Mouse (Mus musculus) embryonic facial prominence, embryonic 10.5 days (tissue): Measurements from ENCODE around the gene Psmd5. TPM values are rescaled to one million over a fixed set of nuclear protein-coding genes. Genes with fewer than 3 reads are reported as not detected.
"Not testable (repeated sequence)": the region's sequence is repeated elsewhere in the genome, so short reads cannot be mapped to it uniquely, and the experiment has no call there.

Experiments used
- DNase-seq: peaks from one replicate; pipeline ENCODE4 v3.0.0-alpha.2; 2017; ENCODE audit warnings: low spot score
- H3K27ac ChIP-seq: fragments of 300-500 bp; sonication (generic); replicated peaks from 2 replicates; pipeline ENCODE4 v1.5.1; 2016; ENCODE audit warnings: mild to moderate bottlenecking
- H3K27me3 ChIP-seq: fragments of 300-500 bp; sonication (generic); replicated peaks from 2 replicates; pipeline ENCODE4 v1.6.1; 2016; ENCODE audit warnings: low read depth, mild to moderate bottlenecking; ENCODE audit not compliant: poor library complexity, severe bottlenecking
- H3K36me3 ChIP-seq: fragments of 300-500 bp; sonication (generic); replicated peaks from 2 replicates; pipeline ENCODE4 v1.6.1; 2016; ENCODE audit warnings: mild to moderate bottlenecking, moderate library complexity
- H3K4me1 ChIP-seq: fragments of 300-500 bp; sonication (generic); 2 replicates; pipeline ENCODE4 v1.6.1; 2016
- H3K4me3 ChIP-seq: fragments of 300-500 bp; sonication (generic); 2 replicates; pipeline ENCODE4 v1.5.1; 2016; ENCODE audit warnings: mild to moderate bottlenecking, moderate library complexity
- H3K9me3 ChIP-seq: fragments of 300-500 bp; sonication (generic); 2 replicates; pipeline ENCODE4 v1.6.1; 2016; ENCODE audit warnings: mild to moderate bottlenecking
- WGBS: fragments of 180-500 bp; shearing (Covaris S2); methylation state at CpG from one replicate; pipeline ENCODE4 v1.1.7; 2016; 5-methylcytosine and 5-hydroxymethylcytosine counted together
- polyA plus RNA-seq: library from polyadenylated mRNA; unstranded; fragments of >200 nt; fragmentation: Nextera tagmentation; extraction: Ambion mirVana; gene quantifications from 2 replicates; pipeline ENCODE4 v1.2.1, GENCODE M21; 2016

The Psmd5 gene
- polyA plus RNA-seq, 1 experiment from 2014 or later, result 127 TPM

DNA sequence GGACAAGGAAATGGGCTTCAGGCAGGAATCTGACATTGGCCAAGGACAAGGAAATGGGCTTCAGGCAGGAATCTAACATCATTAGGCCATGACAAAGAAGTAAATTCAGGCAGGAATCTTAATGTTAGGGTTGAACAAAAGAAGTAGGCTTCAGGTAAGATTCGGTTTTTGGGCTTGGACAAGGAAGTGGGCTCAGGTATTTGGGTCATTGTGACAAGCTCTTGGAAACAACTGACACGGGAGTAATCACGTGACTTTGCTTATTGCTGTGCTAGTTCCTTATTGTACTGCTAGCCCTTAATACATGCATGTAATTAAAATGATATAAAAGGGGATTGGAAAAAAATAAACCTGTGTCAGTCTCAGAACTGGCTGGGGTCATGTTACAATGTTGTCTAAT lies 39.1 kb downstream of the Psmd5 start:
- DNase-seq, result no peak
- Histone ChIP-seq H3K27me3 (no peaks in the 10 kb centered on the region), H3K9me3 (no peaks in the 10 kb centered on the region), H3K36me3 (no peaks in the 10 kb centered on the region), H3K27ac (no peak overlapping the region), H3K4me3 (no peak overlapping the region), H3K4me1 (no peaks in the 10 kb centered on the region)
- 76% methylated on average over 3 of the region's 3 CpGs for WGBS

DNA sequence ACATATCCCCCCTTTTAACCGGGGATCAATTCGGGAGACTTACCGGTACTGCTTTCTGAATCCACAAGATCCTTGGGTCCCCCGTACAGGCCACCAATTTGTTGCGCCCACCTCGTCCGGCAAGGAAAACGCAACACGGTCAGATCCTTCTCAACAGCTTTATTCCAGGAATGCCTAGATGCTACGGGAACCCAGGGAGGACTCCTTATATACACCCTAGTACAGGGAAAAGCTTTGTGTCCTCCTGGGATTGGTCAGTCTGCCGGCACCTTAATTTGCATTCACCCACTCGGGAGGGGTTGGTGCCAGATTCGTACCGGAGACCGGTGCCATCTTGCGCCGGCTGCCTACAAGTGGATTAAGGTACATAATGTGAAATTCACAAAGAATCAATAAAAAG lies 41.1 kb downstream of the Psmd5 start:
- WGBS, result 88% methylated on average over 17 of the region's 17 CpGs

DNA sequence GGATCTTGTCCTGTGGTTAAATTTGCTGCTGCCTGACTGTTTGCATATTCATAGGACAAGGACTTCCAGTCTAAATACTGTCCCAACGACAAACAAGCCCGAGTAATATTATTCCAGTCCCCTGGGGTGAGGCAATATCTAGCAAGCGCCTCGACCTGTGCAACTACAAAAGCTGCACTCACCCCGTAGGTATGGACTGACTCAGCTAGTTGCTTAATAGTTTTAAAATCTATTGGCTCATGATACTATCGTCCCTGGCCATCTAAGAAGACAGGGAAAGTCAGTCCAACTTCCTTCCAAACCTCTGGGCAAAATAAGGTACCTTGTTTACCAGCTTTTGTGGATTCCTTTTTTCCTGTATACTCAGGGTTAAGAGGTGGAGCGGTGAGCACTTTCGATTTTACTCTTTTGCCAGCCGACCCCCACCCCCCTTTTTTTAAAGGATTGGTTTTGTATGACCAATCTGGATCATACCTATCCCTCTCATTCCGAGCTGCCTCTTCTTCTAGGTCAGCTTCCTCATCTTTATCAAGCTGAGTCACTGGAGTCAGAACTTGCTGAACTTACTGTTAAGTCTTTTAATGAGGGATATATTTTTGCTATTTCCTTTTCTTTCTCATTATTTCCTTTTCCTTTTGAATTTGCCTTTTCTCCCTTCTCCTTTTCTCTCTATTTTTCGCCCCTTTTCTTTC lies 41.9 kb downstream of the Psmd5 start, which contains the start of gene Gm34653:
TSS of gene Gm34653 (plus strand) at position 242 of the 692 bp plus-strand sequence.
- H3K36me3 ChIP-seq, H3K4me3 ChIP-seq, H3K4me1 ChIP-seq, H3K9me3 ChIP-seq, H3K27me3 ChIP-seq, DNase-seq, H3K27ac ChIP-seq: not testable (repeated sequence)
- WGBS, result 74% methylated on average over 11 of the region's 11 CpGs

More for the DNA sequence above, 41.1 kb downstream of the Psmd5 start:
- Histone ChIP-seq H3K27ac (no peak overlapping the region), H3K9me3 (peaks cover 8% of the 10 kb centered on the region; the same call in 1 of the 2 replicates), H3K27me3 (no peaks in the 10 kb centered on the region), H3K4me1 (no peaks in the 10 kb centered on the region), H3K36me3 (no peaks in the 10 kb centered on the region), H3K4me3 (no peak overlapping the region)
- no peak for DNase-seq

DNA sequence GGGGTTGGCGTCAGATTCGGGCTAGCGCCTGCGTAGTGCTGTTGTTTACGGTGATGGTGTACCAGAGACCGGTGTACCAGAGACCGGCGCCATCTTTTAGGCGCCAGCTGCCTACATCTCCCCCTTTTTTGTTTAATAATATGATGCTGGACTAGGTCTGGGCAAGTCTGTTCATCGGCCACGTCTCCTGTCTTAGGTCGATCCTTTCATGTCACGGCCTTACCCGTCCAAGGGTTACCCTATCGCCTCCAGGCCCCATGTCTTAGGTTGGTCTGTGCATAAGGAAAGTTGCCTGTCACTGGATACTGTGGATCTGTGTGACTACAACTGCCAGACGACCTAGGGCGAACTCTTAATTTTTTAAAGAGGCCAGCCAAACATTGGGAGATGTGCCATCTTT lies 44.7 kb downstream of the Psmd5 start:
- DNase-seq, H3K4me3 ChIP-seq, H3K4me1 ChIP-seq, H3K27ac ChIP-seq, H3K27me3 ChIP-seq, H3K36me3 ChIP-seq, H3K9me3 ChIP-seq: not testable (repeated sequence)
- 96% methylated on average over 17 of the region's 17 CpGs for WGBS

DNA sequence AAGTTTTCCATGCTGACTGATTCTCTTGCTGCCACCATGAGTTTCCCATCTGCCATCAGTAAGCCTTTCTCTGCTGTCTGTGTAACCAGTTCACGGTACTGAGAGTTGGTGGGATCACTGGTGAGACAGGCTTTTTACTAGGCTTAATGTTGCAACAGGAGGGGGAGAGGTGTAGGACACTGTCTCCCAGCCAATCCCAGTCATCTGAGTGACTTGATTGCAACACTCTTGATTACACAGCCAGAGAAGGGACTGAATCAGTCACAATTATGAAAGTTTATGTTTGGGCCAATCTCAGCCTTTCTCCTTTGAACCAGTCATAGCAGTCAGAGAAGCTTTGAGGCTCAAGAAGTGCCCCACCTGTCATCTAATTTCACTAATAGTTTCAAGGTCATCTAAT lies 46.7 kb downstream of the Psmd5 start:
- 86% methylated on average over 1 of the region's 1 CpGs for WGBS
- peaks cover 4% of the 10 kb centered on the region; the same call in 1 of the 2 replicates for H3K36me3 ChIP-seq
- H3K27me3 ChIP-seq, result no peaks in the 10 kb centered on the region
- no peak overlapping the region for H3K4me3 ChIP-seq
- peaks cover 18% of the 10 kb centered on the region for H3K4me1 ChIP-seq
- H3K27ac ChIP-seq, result no peak overlapping the region
- no peak for DNase-seq
- H3K9me3 ChIP-seq, result peaks cover 8% of the 10 kb centered on the region; the same call in 1 of the 2 replicates

DNA sequence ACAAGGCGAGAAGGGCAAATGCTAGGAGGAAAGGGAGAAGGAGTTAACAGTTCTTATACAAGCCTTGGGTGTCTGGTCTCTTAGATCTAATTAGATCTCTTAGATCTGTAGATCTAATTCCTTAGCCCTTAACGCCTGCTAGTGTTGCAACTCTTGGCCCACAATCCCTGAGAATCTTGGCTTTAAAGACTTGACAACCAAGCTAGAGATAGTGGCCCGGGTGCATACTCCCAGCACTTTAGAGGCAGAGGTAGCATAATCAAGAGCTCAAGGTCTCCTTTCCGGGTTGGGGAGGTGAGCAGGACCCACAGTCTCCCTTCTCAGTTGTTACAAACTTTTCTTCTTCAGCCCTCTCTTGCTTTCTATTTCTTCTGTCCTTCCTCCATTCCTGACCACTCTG lies 47.2 kb downstream of the Psmd5 start:
- H3K4me3 ChIP-seq, result no peak overlapping the region
- peaks cover 18% of the 10 kb centered on the region for H3K4me1 ChIP-seq
- H3K36me3 ChIP-seq, result peaks cover 6% of the 10 kb centered on the region
- 93% methylated on average over 4 of the region's 4 CpGs for WGBS
- no peak for DNase-seq
- peaks cover 8% of the 10 kb centered on the region; the same call in 1 of the 2 replicates for H3K9me3 ChIP-seq
- no peaks in the 10 kb centered on the region for H3K27me3 ChIP-seq
- no peak overlapping the region for H3K27ac ChIP-seq

DNA sequence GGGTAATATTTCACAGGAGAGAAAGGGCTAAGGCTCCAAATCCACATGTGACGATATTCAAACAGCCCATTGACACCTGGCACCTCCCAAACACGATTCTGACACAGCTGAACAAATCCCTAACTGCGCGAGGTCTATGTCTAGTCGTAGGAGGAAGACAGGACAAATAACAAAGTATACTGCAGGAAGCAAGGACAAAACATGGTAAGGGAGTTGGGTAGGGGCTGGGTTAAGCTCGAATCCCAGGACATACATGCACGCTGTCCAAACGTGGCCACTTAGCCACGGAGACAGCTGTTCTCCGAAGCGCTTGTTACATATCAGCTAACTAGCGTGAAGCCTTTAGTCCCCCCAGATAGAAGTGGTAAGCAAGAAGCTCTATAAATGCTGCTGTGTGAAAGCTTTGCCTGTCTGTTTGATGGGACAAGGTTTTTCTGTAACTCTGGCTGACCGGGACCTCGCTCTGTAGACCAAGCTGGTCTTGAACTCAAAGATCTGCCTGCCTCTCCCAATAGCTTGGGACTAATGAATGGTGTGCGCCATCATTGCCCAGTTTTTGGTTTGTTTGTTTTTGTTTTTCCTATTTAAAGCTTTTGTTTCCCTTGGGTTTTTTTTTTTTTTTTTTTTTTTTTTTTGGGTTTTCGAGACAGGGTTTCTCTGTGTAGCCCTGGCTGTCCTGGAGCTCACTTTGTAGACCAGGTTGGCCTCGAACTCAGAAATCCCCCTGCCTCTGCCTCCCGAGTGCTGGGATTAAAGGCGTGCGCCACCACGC lies 48.1 kb downstream of the Psmd5 start:
- 37% methylated on average over 20 of the region's 21 CpGs for WGBS
- peak overlapping the region; percentile 88 for H3K27ac ChIP-seq
- H3K27me3 ChIP-seq, result no peaks in the 10 kb centered on the region
- peaks cover 15% of the 10 kb centered on the region for H3K36me3 ChIP-seq
- peak overlapping the region; percentile 85 for H3K4me3 ChIP-seq
- DNase-seq, result peak; percentile 27
- H3K9me3 ChIP-seq, result peaks cover 8% of the 10 kb centered on the region; the same call in 1 of the 2 replicates
- H3K4me1 ChIP-seq, result peaks cover 18% of the 10 kb centered on the region

DNA sequence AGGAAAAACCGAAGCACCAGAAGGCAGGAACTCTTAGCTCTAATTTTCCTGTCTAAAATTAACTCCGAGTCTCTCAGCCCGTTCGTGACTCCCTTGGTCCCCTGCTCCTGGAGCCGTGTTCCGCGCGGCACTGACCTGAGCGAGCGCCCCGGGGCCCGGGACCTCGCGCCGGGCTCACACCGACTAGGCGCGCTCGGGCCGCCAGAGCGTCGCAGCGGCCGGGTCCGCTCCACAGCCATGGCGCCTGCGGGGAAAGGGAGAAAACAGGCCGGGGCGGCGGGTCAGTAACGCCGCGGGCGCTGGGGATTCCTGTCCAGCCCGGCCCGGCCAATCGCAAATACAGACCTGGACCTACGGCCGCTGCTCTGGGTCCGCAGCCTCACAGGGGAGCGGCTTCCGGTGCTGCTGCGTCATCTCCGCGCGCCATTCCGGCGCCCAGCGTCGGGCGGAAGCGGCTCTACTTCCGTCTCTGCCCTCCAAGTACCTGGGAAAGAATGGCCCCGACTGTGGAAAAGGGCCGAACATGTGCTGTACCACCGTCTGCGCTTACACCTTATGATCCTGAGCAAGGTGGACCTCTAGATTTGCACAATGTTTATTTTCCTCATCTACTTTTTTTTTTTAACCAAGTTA lies 48.8 kb downstream of the Psmd5 start, which contains the start of gene Fbxw2:
TSS of gene Fbxw2 (minus strand) at position 485 of the 633 bp plus-strand sequence.
- Histone ChIP-seq H3K27ac (peak within 1 kb of the TSS; percentile 88), H3K4me3 (peak within 1 kb of the TSS; percentile 85), H3K27me3 (no peaks in the 10 kb centered on the region), H3K36me3 (peaks cover 20% of the 10 kb centered on the region), H3K4me1 (peaks cover 18% of the 10 kb centered on the region), H3K9me3 (peaks cover 8% of the 10 kb centered on the region; the same call in 1 of the 2 replicates)
- WGBS, result under 1% methylated on average over 57 of the region's 57 CpGs
- DNase-seq, result peak; percentile 96

DNA sequence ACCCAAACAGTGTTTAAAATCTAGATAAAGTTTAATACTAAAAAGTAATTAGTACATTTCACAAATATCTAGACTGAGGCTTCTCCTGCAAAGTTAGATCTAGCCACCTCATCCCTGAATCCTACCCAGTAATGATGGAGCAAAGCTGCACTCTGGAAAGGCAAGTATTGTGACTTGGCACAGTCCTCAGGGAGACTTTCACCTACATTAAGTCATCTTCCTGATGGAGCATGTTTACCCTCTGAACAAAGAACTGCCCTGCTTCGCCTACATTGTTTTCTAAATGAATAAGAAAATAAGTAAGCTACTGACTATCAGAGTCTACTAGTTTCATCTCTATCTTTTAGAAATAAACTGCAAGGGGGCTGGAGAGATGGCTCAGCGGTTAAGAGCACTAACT lies 56.3 kb downstream of the Psmd5 start:
- DNase-seq, result no peak
- Histone ChIP-seq H3K4me1 (no peaks in the 10 kb centered on the region), H3K27me3 (no peaks in the 10 kb centered on the region), H3K4me3 (no peak overlapping the region), H3K27ac (no peak overlapping the region), H3K9me3 (no peaks in the 10 kb centered on the region), H3K36me3 (peaks cover 84% of the 10 kb centered on the region)
- 91% methylated on average over 2 of the region's 2 CpGs for WGBS

DNA sequence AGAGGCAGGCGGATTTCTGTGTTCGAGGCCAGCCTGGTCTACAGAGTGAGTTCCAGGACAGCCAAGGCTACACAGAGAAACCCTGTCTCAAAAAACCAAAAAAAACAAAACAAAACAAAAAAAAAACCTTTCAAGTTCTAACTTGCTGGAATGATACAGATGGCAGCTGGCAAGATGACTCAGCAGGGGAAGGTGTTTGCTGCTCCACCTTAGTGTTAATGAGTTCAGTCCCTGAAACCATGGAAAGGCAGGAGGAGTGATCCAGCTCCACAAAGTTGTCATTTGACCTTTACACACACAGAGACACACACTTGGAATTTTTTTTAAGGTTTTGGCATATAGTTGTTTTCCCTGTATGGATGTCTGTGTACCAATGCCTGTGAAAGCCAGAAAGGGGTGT lies 58.9 kb downstream of the Psmd5 start:
- not testable (repeated sequence) for H3K27me3 ChIP-seq, H3K4me1 ChIP-seq, H3K27ac ChIP-seq, H3K9me3 ChIP-seq, DNase-seq, H3K4me3 ChIP-seq
- peaks cover 93% of the 10 kb centered on the region for H3K36me3 ChIP-seq
- 93% methylated on average over 2 of the region's 2 CpGs for WGBS

DNA sequence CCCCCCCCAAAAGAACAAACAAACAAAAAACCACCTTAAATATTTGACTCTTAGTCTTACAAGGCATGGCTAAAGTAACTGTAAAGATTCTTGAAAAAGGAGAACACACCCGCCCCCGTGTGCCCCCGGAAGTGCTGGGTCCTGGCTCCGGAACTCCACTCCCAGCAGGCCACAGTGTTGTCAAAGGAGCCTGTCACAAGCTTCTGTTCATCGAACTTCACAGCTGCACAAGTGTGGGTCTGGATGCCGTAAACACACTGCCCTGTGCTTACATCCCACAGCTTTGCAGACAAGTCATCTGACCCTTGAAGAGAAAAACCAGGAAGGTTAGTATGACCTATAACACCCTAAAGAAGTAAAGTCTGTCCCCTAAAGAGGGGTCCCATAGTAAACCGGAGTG lies 62.1 kb downstream of the Psmd5 start:
- Histone ChIP-seq H3K27me3 (no peaks in the 10 kb centered on the region), H3K9me3 (no peaks in the 10 kb centered on the region), H3K27ac (no peak overlapping the region), H3K36me3 (peaks cover 95% of the 10 kb centered on the region), H3K4me3 (no peak overlapping the region), H3K4me1 (no peaks in the 10 kb centered on the region)
- 91% methylated on average over 7 of the region's 7 CpGs for WGBS
- DNase-seq, result no peak

DNA sequence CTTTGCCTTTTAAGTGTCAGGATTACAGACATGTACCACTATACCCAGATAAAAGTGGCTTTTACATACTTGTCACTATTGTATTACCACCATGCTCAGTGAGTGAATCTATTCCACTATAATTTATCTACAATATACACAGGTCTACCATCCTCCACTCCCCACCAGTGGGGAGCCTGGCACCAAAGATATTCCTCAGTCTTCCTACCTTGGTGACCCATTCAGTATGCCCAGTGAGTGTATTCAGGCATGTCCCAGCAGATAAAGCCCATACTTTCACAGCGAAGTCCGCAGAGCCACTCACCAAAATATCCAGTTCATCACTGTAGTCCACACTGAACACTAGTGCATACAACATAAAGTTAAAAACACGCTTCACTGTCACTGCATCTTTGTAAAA lies 64.0 kb downstream of the Psmd5 start:
- DNase-seq, result no peak
- 94% methylated on average over 3 of the region's 3 CpGs for WGBS
- H3K36me3 ChIP-seq, result peaks cover 96% of the 10 kb centered on the region
- no peaks in the 10 kb centered on the region for H3K4me1 ChIP-seq
- no peaks in the 10 kb centered on the region for H3K27me3 ChIP-seq
- no peak overlapping the region for H3K4me3 ChIP-seq
- no peak overlapping the region for H3K27ac ChIP-seq
- H3K9me3 ChIP-seq, result no peaks in the 10 kb centered on the region
